Mouse (Mus musculus) T-helper 1 cell (primary cell): ENCODE measurements around the gene Proca1.

ENCODE experiments used
- in situ Hi-C: fragments of 300-600 bp; cut with MboI, MseI; formaldehyde crosslinking; loops from one replicate; pipeline ENCODE4 v1.15.1; 2025; ENCODE audit warnings: high pct_unique_total_duplicates

The Proca1 gene

GRCm38 (mm10) chr11:78215709-78216317 lies 22.6 kb downstream of the Proca1 start:
- in situ Hi-C loops: no loop called here

GRCm38 (mm10) chr11:78223586-78223985 lies 30.4 kb downstream of the Proca1 start:
- in situ Hi-C loops: loop anchor here (5.0 kb wide), 1 partner anchor 49 kb away; no protein-coding TSS in a partner anchor

GRCm38 (mm10) chr11:78231518-78231917 lies 38.3 kb downstream of the Proca1 start:
- in situ Hi-C loops: no loop called here

DNA sequence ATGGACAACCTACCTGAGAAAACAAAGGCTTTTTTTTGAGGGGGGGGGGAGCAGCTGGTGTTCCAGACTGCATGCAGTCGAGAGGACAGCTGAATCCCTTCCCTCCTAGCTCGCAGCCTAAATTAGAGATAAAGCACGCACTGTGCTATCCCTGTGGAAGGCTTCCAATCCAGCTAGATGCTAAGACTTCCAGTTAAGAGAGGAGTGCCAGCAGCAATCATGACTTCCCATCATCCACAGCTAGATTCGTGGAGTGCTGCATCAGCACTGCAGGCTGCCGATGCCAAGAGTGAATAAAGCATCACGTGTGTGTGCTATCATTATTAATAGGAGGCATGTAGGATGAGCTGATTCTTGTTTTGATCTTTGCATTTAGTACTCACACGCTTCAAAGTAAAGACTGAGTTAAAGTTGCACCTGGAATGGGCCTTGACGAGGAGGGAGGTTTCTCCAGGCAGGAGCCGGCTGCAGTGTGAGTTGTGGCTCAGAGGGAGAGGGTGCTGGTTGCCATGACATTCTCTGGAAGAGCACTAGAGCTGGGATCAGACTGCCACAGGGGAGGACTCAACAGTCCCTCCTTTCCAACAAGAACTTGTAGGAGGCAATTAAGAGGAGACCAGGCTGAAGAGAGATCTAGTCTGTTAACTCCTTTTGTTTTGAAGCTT lies 47.1 kb downstream of the Proca1 start:
- in situ Hi-C loops: no loop called here

- in situ Hi-C loops: no loop called here
Observed at GRCm38 (mm10) chr11:78245261-78245626, 52.1 kb downstream of the Proca1 start.

DNA sequence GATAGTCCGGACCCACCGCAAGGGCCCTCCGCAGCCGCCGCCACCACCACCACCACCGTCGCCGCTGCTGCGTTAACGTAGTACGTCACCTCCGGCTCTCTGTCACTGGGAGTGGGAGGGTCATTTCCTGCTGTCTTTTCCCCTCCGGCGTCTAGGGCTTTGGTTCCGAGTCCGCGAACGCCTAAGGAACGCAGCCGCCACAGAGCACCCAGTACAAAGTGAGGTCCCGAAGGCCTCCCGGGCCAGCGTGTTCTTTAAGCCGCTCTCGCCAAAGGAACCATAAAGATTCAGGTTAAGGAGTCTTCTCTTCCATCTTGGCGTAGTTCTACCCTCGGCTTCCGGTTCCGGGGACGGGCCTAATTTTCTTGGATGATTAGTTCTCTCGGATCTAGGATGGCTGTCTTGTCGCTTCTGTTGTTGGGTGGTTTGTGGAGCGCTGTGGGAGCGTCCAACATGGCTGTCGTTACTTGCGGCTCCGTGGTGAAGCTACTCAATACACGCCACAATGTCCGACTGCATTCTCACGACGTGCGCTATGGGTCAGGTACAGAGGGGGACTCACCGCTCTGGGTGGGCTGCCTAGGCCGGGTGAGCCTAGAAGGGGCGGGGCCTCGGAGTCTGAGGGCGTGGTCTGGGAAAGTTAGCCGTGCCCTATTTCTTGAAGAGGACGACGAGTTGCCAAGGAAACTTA lies 52.6 kb downstream of the Proca1 start, which contains the start of the genes Sdf2 and Supt6:
Sdf2 (plus strand) TSS at position 120 of the 691 bp plus-strand sequence.
Supt6 (minus strand) TSS at position 361 of the 691 bp plus-strand sequence.
- in situ Hi-C loops: no loop called here

GRCm38 (mm10) chr11:78246318-78247011 lies 53.3 kb downstream of the Proca1 start:
- in situ Hi-C loops: no loop called here

DNA sequence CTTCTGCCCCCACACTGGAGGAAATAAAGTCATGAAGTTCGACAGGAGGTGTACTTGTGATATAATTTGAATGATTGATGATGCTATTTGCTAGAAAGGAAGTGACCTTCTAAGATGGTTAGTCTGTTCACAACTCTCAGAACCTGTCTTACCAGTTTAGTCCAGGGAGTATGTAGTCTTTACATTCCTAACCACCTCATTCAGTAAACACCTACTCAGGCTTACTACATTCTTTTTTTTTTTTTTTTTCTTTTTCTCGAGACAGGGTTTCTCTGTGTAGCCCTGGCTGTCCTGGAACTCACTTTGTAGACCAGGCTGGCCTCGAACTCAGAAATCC lies 53.8 kb downstream of the Proca1 start:
- in situ Hi-C loops: no loop called here

DNA sequence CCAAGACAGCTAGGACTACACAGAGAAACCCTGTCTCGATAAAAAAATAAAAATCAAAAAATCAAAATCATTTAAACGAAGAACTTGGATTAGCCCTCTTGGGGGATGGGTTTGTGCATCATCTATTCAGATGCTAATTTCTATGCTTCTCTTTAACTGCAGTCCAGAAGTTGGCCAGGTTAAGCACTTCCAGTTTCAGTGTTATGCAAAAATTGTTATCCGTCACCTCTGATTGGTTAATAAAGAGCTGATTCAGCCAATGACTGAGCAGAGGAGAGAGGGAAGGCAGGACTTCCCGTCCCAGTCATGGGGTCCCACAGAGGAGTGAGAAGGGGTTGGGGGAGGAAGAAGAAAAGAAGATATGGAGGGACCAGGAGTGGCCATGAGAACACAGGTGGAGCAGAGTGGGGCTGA lies 54.5 kb downstream of the Proca1 start:
- in situ Hi-C loops: no loop called here
